Mouse (Mus musculus) ES-E14 (cell line): Measurements from ENCODE around the gene AC131692.1. TPM values are rescaled to one million over a fixed set of nuclear protein-coding genes. Genes with fewer than 3 reads are reported as not detected.

ENCODE experiments used
- DNase-seq: peaks from one replicate; pipeline ENCODE4 v3.0.0-alpha.2; 2013; ENCODE audit warnings: low read depth, low spot score
- H3K27ac ChIP-seq: 2 replicates; pipeline ENCODE4 v1.5.1; 2012; ENCODE audit warnings: low read depth, mild to moderate bottlenecking, low read length, moderate library complexity, mixed read lengths; ENCODE audit not compliant: poor library complexity, insufficient read depth, severe bottlenecking
- H3K36me3 ChIP-seq: 2 replicates; pipeline ENCODE4 v1.6.1; 2012; ENCODE audit warnings: mild to moderate bottlenecking, low read length, moderate library complexity, mixed read lengths; ENCODE audit not compliant: control insufficient read depth, poor library complexity, insufficient read depth, severe bottlenecking
- H3K4me1 ChIP-seq, 2 experiments: fragments of 150-350 bp in 1 of 2; sonication (generic) in 1 of 2; 2 replicates each; pipeline ENCODE4 v1.6.1; 2012; ENCODE audit warnings: low read length in 2 of 2, mild to moderate bottlenecking in 1 of 2, mixed read lengths in 1 of 2; ENCODE audit not compliant: control insufficient read depth in 2 of 2, insufficient read depth in 2 of 2, poor library complexity in 1 of 2
- H3K4me3 ChIP-seq, 2 experiments: fragments of 150-350 bp in 1 of 2; sonication (generic) in 1 of 2; 2 replicates each; pipeline ENCODE4 v1.5.1; 2012; ENCODE audit warnings: low read length in 2 of 2, low read depth in 1 of 2, mild to moderate bottlenecking in 1 of 2, mixed read lengths in 1 of 2; ENCODE audit not compliant: insufficient read depth in 1 of 2, poor library complexity in 1 of 2, severe bottlenecking in 1 of 2
- H3K9ac ChIP-seq: 2 replicates; pipeline ENCODE4 v1.6.1; 2012; ENCODE audit warnings: low read depth, mild to moderate bottlenecking, low read length, mixed read lengths; ENCODE audit not compliant: poor library complexity, insufficient read depth, severe bottlenecking
- H3K9me3 ChIP-seq: fragments of 150-350 bp; sonication (generic); 2 replicates; pipeline ENCODE4 v1.6.1; 2012; ENCODE audit warnings: low read depth, mild to moderate bottlenecking, low read length; ENCODE audit not compliant: control insufficient read depth, insufficient read depth
- CHD2 ChIP-seq: IDR thresholded peaks from 2 replicates; pipeline ENCODE4 v1.6.1; 2014; ENCODE audit warnings: mild to moderate bottlenecking, low read depth, low read length, inconsistent platforms
- HCFC1 ChIP-seq: IDR thresholded peaks from 2 replicates; pipeline ENCODE4 v1.6.1; 2012; ENCODE audit warnings: low read length, inconsistent platforms, borderline replicate concordance; ENCODE audit not compliant: insufficient read depth
- MAFK ChIP-seq: IDR thresholded peaks from 2 replicates; pipeline ENCODE4 v1.6.1; 2014; ENCODE audit warnings: mild to moderate bottlenecking, low read depth, low read length, inconsistent platforms; ENCODE audit not compliant: insufficient read depth
- ZC3H11A ChIP-seq: IDR thresholded peaks from 2 replicates; pipeline ENCODE4 v1.6.1; 2012; ENCODE audit warnings: low read depth, mild to moderate bottlenecking, inconsistent platforms, low read length, borderline replicate concordance
- ZNF384 ChIP-seq: IDR thresholded peaks from 2 replicates; pipeline ENCODE4 v1.6.1; 2012; ENCODE audit warnings: low read depth, low read length, inconsistent platforms
- in situ Hi-C, 2 experiments: fragments of 600-800 bp; cut with MboI; formaldehyde crosslinking; loops; one replicate each; pipeline ENCODE4 v1.15.1; 2025; ENCODE audit warnings: low sequenced_read_pairs in 2 of 2, inconsistent platforms in 1 of 2; ENCODE audit not compliant: unreplicated experiment in 2 of 2
- total RNA-seq: library from RNA; depleted of rRNA; stranded (reverse); fragments of 300-350 nt; gene quantifications from 2 replicates; pipeline ENCODE4 v1.2.3, GENCODE M21; 2012

The AC131692.1 gene
- total RNA-seq, 1 experiment = 3.4 TPM

- Histone ChIP-seq H3K9me3 (no peaks in the 10 kb centered on the region), H3K4me3 (peak overlapping the region; percentile 71 to 95), H3K4me1 (peaks cover 0 to 14% of the 10 kb centered on the region in 2 experiments; a peak in 1 of 4 replicates), H3K27ac (peak overlapping the region; percentile 28; the same call in 1 of the 2 replicates), H3K36me3 (peaks cover 3% of the 10 kb centered on the region; the same call in 1 of the 2 replicates), H3K9ac (peak overlapping the region; percentile 73)
- TF ChIP-seq ZC3H11A (no peak), HCFC1 (no peak), ZNF384 (no peak), MAFK (no peak), CHD2 (no peak)
- DNase-seq = peak; percentile 85
- in situ Hi-C loops = no loop called here
Observed at GRCm38 (mm10) chr19:6067011-6067723, 27.1 kb upstream of the AC131692.1 start.

GRCm38 (mm10) chr19:6067724-6068415, 26.3 kb upstream of the AC131692.1 start, which contains the start of gene Tm7sf2:
Tm7sf2 (minus strand) TSS chr19:6068373.
- Histone ChIP-seq H3K9me3 (no peaks in the 10 kb centered on the region), H3K36me3 (peaks cover 3% of the 10 kb centered on the region; the same call in 1 of the 2 replicates), H3K4me3 (peak within 1 kb of the TSS; percentile 71 to 95), H3K9ac (peak within 1 kb of the TSS; percentile 73), H3K4me1 (peaks cover 0 to 11% of the 10 kb centered on the region in 2 experiments; a peak in 1 of 4 replicates), H3K27ac (peak within 1 kb of the TSS; percentile 28; the same call in 1 of the 2 replicates)
- in situ Hi-C loops = no loop called here
- TF ChIP-seq MAFK (no peak), HCFC1 (no peak)
- DNase-seq = peak; percentile 89

- Histone ChIP-seq H3K4me1 (peaks cover 0 to 11% of the 10 kb centered on the region in 2 experiments; a peak in 1 of 4 replicates), H3K4me3 (no peak overlapping the region), H3K27ac (no peak overlapping the region), H3K9me3 (no peaks in the 10 kb centered on the region), H3K9ac (no peak overlapping the region), H3K36me3 (peaks cover 3% of the 10 kb centered on the region; the same call in 1 of the 2 replicates)
- DNase-seq = no peak
- in situ Hi-C loops = no loop called here
- no peak for TF ChIP-seq HCFC1
- TF ChIP-seq ZNF384 = no peak
- no peak for TF ChIP-seq MAFK
- TF ChIP-seq ZC3H11A = no peak
- no peak for TF ChIP-seq CHD2
Observed at GRCm38 (mm10) chr19:6068951-6069350, 25.3 kb upstream of the AC131692.1 start.

GRCm38 (mm10) chr19:6069851-6070250, 24.4 kb upstream of the AC131692.1 start:
- Histone ChIP-seq H3K9me3 (no peaks in the 10 kb centered on the region), H3K4me3 (no peak overlapping the region), H3K36me3 (peaks cover 3% of the 10 kb centered on the region; the same call in 1 of the 2 replicates), H3K27ac (no peak overlapping the region), H3K9ac (no peak overlapping the region), H3K4me1 (peaks cover 0 to 11% of the 10 kb centered on the region in 2 experiments; a peak in 1 of 4 replicates)
- DNase-seq = no peak
- in situ Hi-C loops = no loop called here
- no peak for TF ChIP-seq ZC3H11A
- TF ChIP-seq MAFK = no peak
- no peak for TF ChIP-seq CHD2
- TF ChIP-seq ZNF384 = no peak
- TF ChIP-seq HCFC1 = no peak
